Mouse (Mus musculus): ENCODE data around the gene Kbtbd13.
"Not testable (repeated sequence)": the region's sequence is repeated elsewhere in the genome, so short reads cannot be mapped to it uniquely, and the experiment has no call there.

Gene Kbtbd13

GRCm38 (mm10) chr9:65356561-65356960 lies 34.9 kb downstream of the Kbtbd13 start:
- in situ Hi-C loops (cut with MseI, MboI): no loop called here

- in situ Hi-C loops (cut with MseI, MboI): no loop called here
Measured at GRCm38 (mm10) chr9:65353251-65353650, 38.2 kb downstream of the Kbtbd13 start.

- in situ Hi-C loops (cut with MseI, MboI): no loop called here
Measured at GRCm38 (mm10) chr9:65347112-65347850, 44.2 kb downstream of the Kbtbd13 start.

- in situ Hi-C loops (cut with MseI, MboI): no loop called here
Measured at GRCm38 (mm10) chr9:65346476-65347111, 44.9 kb downstream of the Kbtbd13 start.

- in situ Hi-C loops (cut with MseI, MboI): no loop called here
Measured at GRCm38 (mm10) chr9:65345854-65346475, 45.5 kb downstream of the Kbtbd13 start, which contains the start of gene Pdcd7. TSS of gene Pdcd7 (plus strand) at chr9:65346104.

- in situ Hi-C loops (cut with MseI, MboI): not testable (repeated sequence)
Measured at GRCm38 (mm10) chr9:65345439-65345838, 46.0 kb downstream of the Kbtbd13 start.

- in situ Hi-C loops (cut with MseI, MboI): no loop called here
Measured at GRCm38 (mm10) chr9:65340414-65340813, 51.0 kb downstream of the Kbtbd13 start.

GRCm38 (mm10) chr9:65339146-65339545 lies 52.3 kb downstream of the Kbtbd13 start:
- in situ Hi-C loops (cut with MseI, MboI): no loop called here

Data from mouse trophoblast stem cell (cell line).